Comparison of ENCODE assay signal across 16 mouse cellular contexts in the genomic region with DNA sequence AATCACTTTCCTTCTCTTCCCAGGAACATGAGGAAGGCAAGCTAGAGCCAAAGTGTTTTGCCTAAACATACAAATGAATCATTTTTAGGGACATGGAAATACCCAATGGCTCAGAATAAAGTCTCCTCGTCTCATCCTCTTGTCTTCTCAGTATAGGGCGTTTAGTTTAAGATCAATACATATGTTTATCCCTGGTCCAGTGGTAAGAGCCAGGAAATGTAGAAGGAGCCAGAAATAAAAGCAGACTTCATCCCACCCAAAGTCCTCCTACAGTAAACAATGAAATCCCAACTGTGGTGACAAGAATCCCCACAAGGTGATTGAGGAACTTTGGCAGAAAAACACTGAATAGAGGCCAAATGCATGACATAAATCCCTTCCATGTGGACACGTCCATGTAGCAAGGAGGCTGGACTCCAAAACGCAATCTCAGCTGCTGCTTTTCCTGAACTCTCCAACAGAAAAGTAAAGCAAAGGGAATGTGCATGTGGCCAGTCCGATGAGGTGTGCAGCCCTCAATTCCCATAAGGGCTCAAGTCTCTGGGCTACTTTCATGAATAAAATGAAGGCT.
DNase-seq lines count a peak whose midpoint lies in the region; ATAC-seq and TF ChIP-seq lines count a peak whose summit lies in the region.
"Had no signal": no experiment of that assay in that cellular context is flagged by ENCODE, and none has a peak within 500 bp of the region (broad histone marks: within the 10 kb centered on the region; RNA-seq: fewer than 3 reads in every experiment).

No protein-coding gene starts in this region.

- H3K27ac ChIP-seq in hindbrain, postnatal 0 days: no peak overlapping the region
- no peak overlapping the region for H3K27ac ChIP-seq in hindbrain, embryonic 12.5 days
- H3K27ac ChIP-seq in lung, embryonic 16.5 days (ENCODE audit: low read length): no peak overlapping the region
- H3K27ac ChIP-seq in stomach, embryonic 15.5 days: peak overlapping the region; percentile 67
- H3K27ac ChIP-seq: embryonic facial prominence, embryonic 15.5 days; forebrain, embryonic 12.5 days; hindbrain, embryonic 15.5 days; macrophage; midbrain, embryonic 13.5 days had no signal

- no peaks in the 10 kb centered on the region for H3K36me3 ChIP-seq in hindbrain, postnatal 0 days (ENCODE audit: insufficient read depth, low read length)
- H3K36me3 ChIP-seq in hindbrain, embryonic 12.5 days: no peaks in the 10 kb centered on the region
- no peaks in the 10 kb centered on the region for H3K36me3 ChIP-seq in lung, embryonic 16.5 days (ENCODE audit: control insufficient read depth, insufficient read depth, low read length)
- no peaks in the 10 kb centered on the region for H3K36me3 ChIP-seq in stomach, embryonic 15.5 days
- H3K36me3 ChIP-seq: embryonic facial prominence, embryonic 15.5 days; forebrain, embryonic 12.5 days; heart, embryonic 15.5 days; hindbrain, embryonic 15.5 days; midbrain, embryonic 13.5 days had no signal

- no peaks in the 10 kb centered on the region for H3K27me3 ChIP-seq in hindbrain, postnatal 0 days (ENCODE audit: insufficient read depth, low read length)
- no peaks in the 10 kb centered on the region for H3K27me3 ChIP-seq in hindbrain, embryonic 12.5 days
- no peaks in the 10 kb centered on the region for H3K27me3 ChIP-seq in lung, embryonic 16.5 days (ENCODE audit: control insufficient read depth, insufficient read depth, low read depth, low read length)
- no peaks in the 10 kb centered on the region for H3K27me3 ChIP-seq in stomach, embryonic 15.5 days (replicated peaks)
- H3K27me3 ChIP-seq: embryonic facial prominence, embryonic 15.5 days; forebrain, embryonic 12.5 days; heart, embryonic 15.5 days; hindbrain, embryonic 15.5 days; midbrain, embryonic 13.5 days had no signal

- H3K9me3 ChIP-seq in hindbrain, postnatal 0 days (ENCODE audit: low read length): no peaks in the 10 kb centered on the region
- no peaks in the 10 kb centered on the region for H3K9me3 ChIP-seq in hindbrain, embryonic 12.5 days (replicated peaks)
- H3K9me3 ChIP-seq in lung, embryonic 16.5 days (ENCODE audit: control insufficient read depth, low read length): no peaks in the 10 kb centered on the region
- no peaks in the 10 kb centered on the region for H3K9me3 ChIP-seq in stomach, embryonic 15.5 days
- H3K9me3 ChIP-seq: embryonic facial prominence, embryonic 15.5 days; forebrain, embryonic 12.5 days; heart, embryonic 15.5 days; hindbrain, embryonic 15.5 days; midbrain, embryonic 13.5 days had no signal

- TF ChIP-seq CTCF in hindbrain, postnatal 0 days (IDR thresholded peaks at IDR 0.05; ENCODE audit: low read depth): no peak

- peak; percentile 42 for DNase-seq in cerebellum, adult 9-11 months
- peak; percentile 32 for DNase-seq in hindbrain, postnatal 0 days (ENCODE audit: low spot score)
- DNase-seq in lung, postnatal 14 days: no peak
- DNase-seq in embryo, embryonic 11 days: no peak
- DNase-seq: layer of hippocampus, adult 9-11 months had no signal

- H3K4me3 ChIP-seq in hindbrain, postnatal 0 days (ENCODE audit: low read length): no peak overlapping the region
- no peak overlapping the region for H3K4me3 ChIP-seq in hindbrain, embryonic 12.5 days
- H3K4me3 ChIP-seq in lung, embryonic 16.5 days (ENCODE audit: low read length): no peak overlapping the region
- no peak overlapping the region for H3K4me3 ChIP-seq in stomach, embryonic 15.5 days (replicated peaks)
- H3K4me3 ChIP-seq: embryonic facial prominence, embryonic 15.5 days; forebrain, embryonic 12.5 days; heart, embryonic 15.5 days; hindbrain, embryonic 15.5 days; midbrain, embryonic 13.5 days; myocyte had no signal

- H3K4me1 ChIP-seq in hindbrain, postnatal 0 days (ENCODE audit: insufficient read depth, low read length): 0 out of 2 replicates have a peak, but pooled peaks cover 4% of the 10 kb centered on the region
- H3K4me1 ChIP-seq in hindbrain, embryonic 12.5 days: peaks cover 4% of the 10 kb centered on the region
- H3K4me1 ChIP-seq in lung, embryonic 16.5 days (replicated peaks; ENCODE audit: control insufficient read depth, insufficient read depth, low read length): peaks cover 3% of the 10 kb centered on the region
- peaks cover 6% of the 10 kb centered on the region; the same call in 1 of the 2 replicates for H3K4me1 ChIP-seq in stomach, embryonic 15.5 days
- H3K4me1 ChIP-seq: embryonic facial prominence, embryonic 15.5 days; heart, embryonic 15.5 days; hindbrain, embryonic 15.5 days; midbrain, embryonic 13.5 days had no signal

- no peak overlapping the region for H3K4me2 ChIP-seq in hindbrain, postnatal 0 days (ENCODE audit: low read depth, low read length)
- H3K4me2 ChIP-seq in hindbrain, embryonic 12.5 days (replicated peaks): no peak overlapping the region
- no peak overlapping the region for H3K4me2 ChIP-seq in lung, embryonic 16.5 days (ENCODE audit: low read depth, low read length)
- no peak overlapping the region for H3K4me2 ChIP-seq in stomach, embryonic 15.5 days
- H3K4me2 ChIP-seq: embryonic facial prominence, embryonic 15.5 days; forebrain, embryonic 12.5 days; heart, embryonic 15.5 days; hindbrain, embryonic 15.5 days; midbrain, embryonic 13.5 days had no signal

- WGBS in hindbrain, postnatal 0 days: 46% methylated on average over 5 of the region's 5 CpGs
- 73% methylated on average over 5 of the region's 5 CpGs for WGBS in hindbrain, embryonic 12.5 days
- 37% methylated on average over 5 of the region's 5 CpGs for WGBS in lung, embryonic 16.5 days
- WGBS in stomach, embryonic 15.5 days: 37% methylated on average over 5 of the region's 5 CpGs

- no peak for ATAC-seq in cerebellum, adult (ENCODE audit: insufficient number of reproducible peaks, low FRiP score, low TSS enrichment)
- ATAC-seq in hindbrain, postnatal 0 days: no peak
- no peak for ATAC-seq in hindbrain, embryonic 12.5 days (ENCODE audit: low FRiP score)
- peak; percentile 73 for ATAC-seq in lung, embryonic 16.5 days (ENCODE audit: low read depth)
- peak; percentile 53; the same call in 1 of the 2 replicates for ATAC-seq in stomach, embryonic 15.5 days (ENCODE audit: insufficient read depth, low FRiP score, low read depth)
- ATAC-seq: midbrain, embryonic 13.5 days had no signal

- no peak overlapping the region for H3K9ac ChIP-seq in hindbrain, postnatal 0 days (replicated peaks; ENCODE audit: low read length)
- H3K9ac ChIP-seq in hindbrain, embryonic 12.5 days: no peak overlapping the region
- no peak overlapping the region for H3K9ac ChIP-seq in lung, embryonic 16.5 days (ENCODE audit: low read length)
- no peak overlapping the region for H3K9ac ChIP-seq in stomach, embryonic 15.5 days
- H3K9ac ChIP-seq: embryonic facial prominence, embryonic 15.5 days; forebrain, embryonic 12.5 days; heart, embryonic 15.5 days; hindbrain, embryonic 15.5 days; midbrain, embryonic 13.5 days had no signal

Comparison
In these comparisons a context has a peak if more than half of its experiments do, and no peak if none do; other contexts are left out.
1. DNase-seq: peak in cerebellum, adult 9-11 months (single experiment) and hindbrain, postnatal 0 days (single experiment); none in lung, postnatal 14 days (single experiment) and embryo, embryonic 11 days (single experiment).
2. ATAC-seq: peak in lung, embryonic 16.5 days (single experiment) and stomach, embryonic 15.5 days (single experiment); none in cerebellum, adult (single experiment), hindbrain, postnatal 0 days (single experiment) and hindbrain, embryonic 12.5 days (single experiment).